Mouse (Mus musculus) MEL (cell line): ENCODE measurements around the gene Pqbp1. TPM values are rescaled to one million over a fixed set of nuclear protein-coding genes. Genes with fewer than 3 reads are reported as not detected.

Experiments
- DNase-seq: peaks from one replicate; pipeline ENCODE4 v3.0.0; 2011; ENCODE audit warnings: low read depth, low spot score
- H3K27ac ChIP-seq: 2 replicates; pipeline ENCODE4 v1.5.1; 2012; ENCODE audit warnings: low read depth, mild to moderate bottlenecking, control low read depth, low read length, moderate library complexity; ENCODE audit not compliant: control insufficient read depth
- H3K27me3 ChIP-seq, 2 experiments: fragments of 150-350 bp in 1 of 2; sonication (generic) in 1 of 2; 2 replicates each; pipeline ENCODE4 v1.6.1; 2012; ENCODE audit warnings: low read length in 2 of 2, mild to moderate bottlenecking in 2 of 2, improper control_type of control experiment in 1 of 2, moderate library complexity in 1 of 2; ENCODE audit not compliant: insufficient read depth in 2 of 2, control insufficient read depth in 1 of 2
- H3K36me3 ChIP-seq, 2 experiments: 2 replicates each; pipeline ENCODE4 v1.6.1; 2012 to 2014; ENCODE audit warnings: low read length in 2 of 2, improper control_type of control experiment in 1 of 2, inconsistent platforms in 1 of 2, mild to moderate bottlenecking in 1 of 2; ENCODE audit not compliant: insufficient read depth in 2 of 2, control insufficient read depth in 1 of 2
- H3K4me1 ChIP-seq, 2 experiments: fragments of 150-350 bp in 1 of 2; sonication (generic) in 1 of 2; 2 replicates each; pipeline ENCODE4 v1.6.1; 2012; ENCODE audit warnings: low read length in 2 of 2, improper control_type of control experiment in 1 of 2, mild to moderate bottlenecking in 1 of 2; ENCODE audit not compliant: insufficient read depth in 2 of 2, control insufficient read depth in 1 of 2
- H3K4me3 ChIP-seq, 2 experiments: fragments of 150-350 bp in 1 of 2; sonication (generic) in 1 of 2; 2 replicates each; pipeline ENCODE4 v1.5.1; 2012; ENCODE audit warnings: low read depth in 2 of 2, low read length in 2 of 2, mild to moderate bottlenecking in 2 of 2, moderate library complexity in 2 of 2, control low read depth in 1 of 2, improper control_type of control experiment in 1 of 2; ENCODE audit not compliant: control insufficient read depth in 1 of 2, insufficient read depth in 1 of 2
- H3K79me2 ChIP-seq: 2 replicates; pipeline ENCODE4 v1.6.1; 2012; ENCODE audit warnings: mild to moderate bottlenecking, low read length, moderate library complexity; ENCODE audit not compliant: control insufficient read depth, poor library complexity, insufficient read depth
- H3K9ac ChIP-seq: 2 replicates; pipeline ENCODE4 v1.6.1; 2012; ENCODE audit warnings: low read depth, mild to moderate bottlenecking, control low read depth, low read length, moderate library complexity; ENCODE audit not compliant: control insufficient read depth, poor library complexity, severe bottlenecking
- H3K9me3 ChIP-seq: fragments of 150-350 bp; sonication (generic); replicated peaks from 2 replicates; pipeline ENCODE4 v1.6.1; 2012; ENCODE audit warnings: mild to moderate bottlenecking, low read length, improper control_type of control experiment, moderate library complexity; ENCODE audit not compliant: insufficient read depth
- BHLHE40 ChIP-seq: IDR thresholded peaks from 2 replicates; pipeline ENCODE4 v1.6.1; 2012; ENCODE audit warnings: low read depth, mild to moderate bottlenecking, inconsistent platforms, low read length, improper control_type of control experiment, borderline replicate concordance
- CHD1 ChIP-seq: IDR thresholded peaks from 2 replicates; pipeline ENCODE4 v1.6.1; 2012; ENCODE audit warnings: low read depth, mild to moderate bottlenecking, inconsistent platforms, low read length, improper control_type of control experiment
- CHD2 ChIP-seq: IDR thresholded peaks from 2 replicates; pipeline ENCODE4 v1.6.1; 2011; ENCODE audit warnings: low read length, improper control_type of control experiment
- CTCF ChIP-seq, 3 experiments: IDR thresholded peaks in 2 of 3; conservative IDR thresholded peaks in 1 of 3; 2 replicates each; pipeline ENCODE4 v1.5.1; 2011 to 2012; ENCODE audit warnings: low read length in 3 of 3, low read depth in 2 of 3, mild to moderate bottlenecking in 2 of 3, improper control_type of control experiment in 1 of 3, inconsistent platforms in 1 of 3, mixed read lengths in 1 of 3, moderate library complexity in 1 of 3; ENCODE audit not compliant: control insufficient read depth in 1 of 3, insufficient read depth in 1 of 3, poor library complexity in 1 of 3, severe bottlenecking in 1 of 3
- E2F4 ChIP-seq: IDR thresholded peaks from 2 replicates; pipeline ENCODE4 v1.6.1; 2011; ENCODE audit warnings: low read depth, low read length, improper control_type of control experiment, borderline replicate concordance
- ELF1 ChIP-seq: IDR thresholded peaks from 2 replicates; pipeline ENCODE4 v1.6.1; 2014; ENCODE audit warnings: low read depth, mild to moderate bottlenecking, inconsistent platforms, low read length, improper control_type of control experiment, moderate library complexity
- EP300 ChIP-seq, 2 experiments: IDR thresholded peaks; 2 replicates each; pipeline ENCODE4 v1.6.1; 2011; ENCODE audit warnings: improper control_type of control experiment in 2 of 2, low read length in 2 of 2, low read depth in 1 of 2, mild to moderate bottlenecking in 1 of 2
- ETS1 ChIP-seq: IDR thresholded peaks from 2 replicates; pipeline ENCODE4 v1.6.1; 2012; ENCODE audit warnings: low read depth, mild to moderate bottlenecking, inconsistent platforms, low read length, improper control_type of control experiment, moderate library complexity
- GABPA ChIP-seq: IDR thresholded peaks from 2 replicates; pipeline ENCODE4 v1.6.1; 2012; ENCODE audit warnings: low read depth, mild to moderate bottlenecking, inconsistent platforms, low read length, improper control_type of control experiment, moderate library complexity
- GATA1 ChIP-seq: IDR thresholded peaks from 2 replicates; pipeline ENCODE4 v1.6.1; 2011; ENCODE audit warnings: low read depth, low read length, improper control_type of control experiment
- HCFC1 ChIP-seq: IDR thresholded peaks from 2 replicates; pipeline ENCODE4 v1.6.1; 2012; ENCODE audit warnings: low read depth, mild to moderate bottlenecking, inconsistent platforms, low read length, improper control_type of control experiment, moderate library complexity
- JUND ChIP-seq: IDR thresholded peaks from 2 replicates; pipeline ENCODE4 v1.6.1; 2011; ENCODE audit warnings: low read depth, mild to moderate bottlenecking, improper control_type of control experiment, low read length
- KAT2A ChIP-seq: conservative IDR thresholded peaks from 2 replicates; pipeline ENCODE4 v1.6.1; 2012; ENCODE audit warnings: low read depth, low read length, improper control_type of control experiment, inconsistent platforms
- MAFK ChIP-seq: IDR thresholded peaks from 2 replicates; pipeline ENCODE4 v1.6.1; 2011; ENCODE audit warnings: low read depth, mild to moderate bottlenecking, low read length, improper control_type of control experiment, borderline replicate concordance
- MAX ChIP-seq: IDR thresholded peaks from 2 replicates; pipeline ENCODE4 v1.6.1; 2011; ENCODE audit warnings: low read length, improper control_type of control experiment
- MAZ ChIP-seq: IDR thresholded peaks from 2 replicates; pipeline ENCODE4 v1.6.1; 2012; ENCODE audit warnings: low read depth, mild to moderate bottlenecking, inconsistent platforms, low read length, improper control_type of control experiment
- MEF2A ChIP-seq: IDR thresholded peaks from 2 replicates; pipeline ENCODE4 v1.6.1; 2014; ENCODE audit warnings: low read depth, mild to moderate bottlenecking, inconsistent platforms, low read length, improper control_type of control experiment; ENCODE audit not compliant: poor library complexity, insufficient replicate concordance, severe bottlenecking; ENCODE audit errors: extremely low read depth
- MXI1 ChIP-seq: IDR thresholded peaks from 2 replicates; pipeline ENCODE4 v1.6.1; 2011; ENCODE audit warnings: mild to moderate bottlenecking, low read depth, low read length, improper control_type of control experiment
- MYB ChIP-seq: IDR thresholded peaks from 2 replicates; pipeline ENCODE4 v1.6.1; 2011; ENCODE audit warnings: mild to moderate bottlenecking, low read depth, low read length, improper control_type of control experiment
- MYC ChIP-seq: IDR thresholded peaks from 2 replicates; pipeline ENCODE4 v1.6.1; 2011; ENCODE audit warnings: low read depth, mild to moderate bottlenecking, low read length, improper control_type of control experiment, moderate library complexity
- NELFE ChIP-seq: IDR thresholded peaks from 2 replicates; pipeline ENCODE4 v1.6.1; 2011; ENCODE audit warnings: low read depth, low read length, improper control_type of control experiment
- NRF1 ChIP-seq: IDR thresholded peaks from 2 replicates; pipeline ENCODE4 v1.6.1; 2014; ENCODE audit warnings: low read depth, mild to moderate bottlenecking, inconsistent platforms, low read length, improper control_type of control experiment, moderate library complexity; ENCODE audit not compliant: poor library complexity, insufficient read depth, severe bottlenecking
- POLR2A ChIP-seq, 2 experiments: IDR thresholded peaks; 2 replicates each; pipeline ENCODE4 v1.6.1; 2011 to 2012; ENCODE audit warnings: low read length in 2 of 2, mild to moderate bottlenecking in 2 of 2, control low read depth in 1 of 2, improper control_type of control experiment in 1 of 2, low read depth in 1 of 2, moderate library complexity in 1 of 2; ENCODE audit not compliant: control insufficient read depth in 1 of 2, insufficient read depth in 1 of 2, poor library complexity in 1 of 2
- POLR2AphosphoS2 ChIP-seq: IDR thresholded peaks from 2 replicates; pipeline ENCODE4 v1.6.1; 2011; ENCODE audit warnings: low read length, improper control_type of control experiment
- POLR2AphosphoS5 ChIP-seq: IDR thresholded peaks from 2 replicates; pipeline ENCODE4 v1.6.1; 2012; ENCODE audit warnings: low read depth, borderline replicate concordance, mild to moderate bottlenecking, inconsistent platforms, low read length, moderate library complexity, mixed read lengths
- RAD21 ChIP-seq: IDR thresholded peaks from 2 replicates; pipeline ENCODE4 v1.6.1; 2011; ENCODE audit warnings: mild to moderate bottlenecking, low read depth, low read length, improper control_type of control experiment
- SIN3A ChIP-seq: IDR thresholded peaks from 2 replicates; pipeline ENCODE4 v1.6.1; 2012; ENCODE audit warnings: low read length, improper control_type of control experiment, inconsistent platforms
- SMC3 ChIP-seq: IDR thresholded peaks from 2 replicates; pipeline ENCODE4 v1.6.1; 2011; ENCODE audit warnings: low read depth, low read length, improper control_type of control experiment
- TAL1 ChIP-seq: IDR thresholded peaks from 2 replicates; pipeline ENCODE4 v1.6.1; 2012; ENCODE audit warnings: mild to moderate bottlenecking, inconsistent platforms, low read length, moderate library complexity, mixed read lengths
- TBP ChIP-seq: IDR thresholded peaks from 2 replicates; pipeline ENCODE4 v1.8.0; 2011; ENCODE audit warnings: low read depth, low read length, improper control_type of control experiment
- TCF12 ChIP-seq: IDR thresholded peaks from 2 replicates; pipeline ENCODE4 v1.6.1; 2014; ENCODE audit warnings: low read depth, mild to moderate bottlenecking, inconsistent platforms, low read length, improper control_type of control experiment, moderate library complexity
- UBTF ChIP-seq: IDR thresholded peaks from 2 replicates; pipeline ENCODE4 v1.6.1; 2012; ENCODE audit warnings: low read depth, mild to moderate bottlenecking, inconsistent platforms, low read length, improper control_type of control experiment, moderate library complexity, borderline replicate concordance; ENCODE audit not compliant: insufficient read depth
- USF1 ChIP-seq: IDR thresholded peaks from 2 replicates; pipeline ENCODE4 v1.6.1; 2014; ENCODE audit warnings: low read depth, mild to moderate bottlenecking, inconsistent platforms, low read length, improper control_type of control experiment, moderate library complexity
- USF2 ChIP-seq, 2 experiments: IDR thresholded peaks; 2 replicates each; pipeline ENCODE4 v1.6.1; 2011 to 2012; ENCODE audit warnings: improper control_type of control experiment in 2 of 2, low read length in 2 of 2, borderline replicate concordance in 1 of 2, inconsistent platforms in 1 of 2, low read depth in 1 of 2, mild to moderate bottlenecking in 1 of 2; ENCODE audit not compliant: insufficient read depth in 1 of 2
- ZC3H11A ChIP-seq: IDR thresholded peaks from 2 replicates; pipeline ENCODE4 v1.6.1; 2012; ENCODE audit warnings: low read depth, mild to moderate bottlenecking, inconsistent platforms, low read length, improper control_type of control experiment
- ZKSCAN1 ChIP-seq: IDR thresholded peaks from 2 replicates; pipeline ENCODE4 v1.6.1; 2012; ENCODE audit warnings: low read depth, mild to moderate bottlenecking, inconsistent platforms, low read length, improper control_type of control experiment, moderate library complexity
- ZNF384 ChIP-seq: IDR thresholded peaks from 2 replicates; pipeline ENCODE4 v1.6.1; 2012; ENCODE audit warnings: low read depth, mild to moderate bottlenecking, inconsistent platforms, low read length, improper control_type of control experiment
- polyA plus RNA-seq, 2 experiments: library from polyadenylated mRNA; stranded (reverse) in 1 of 2; unstranded in 1 of 2; fragments of >175 nt in 1 of 2; fragments of >200 nt in 1 of 2; gene quantifications; 2 replicates each; pipeline versions ENCODE4 v1.2.1 to v1.2.4; 2012; ENCODE audit warnings: low replicate concordance in 2 of 2, low read depth in 1 of 2; ENCODE audit not compliant: insufficient read length in 2 of 2, insufficient read depth in 1 of 2, missing spikeins in 1 of 2
- total RNA-seq: library from RNA; depleted of rRNA; stranded (reverse); fragments of 300-350 nt; gene quantifications from 2 replicates; pipeline ENCODE4 v1.2.3, GENCODE M21; 2012

Pqbp1 gene
- total and polyA plus RNA-seq, 3 experiments: 204 to 283 TPM; not detected in 1

GRCm38 (mm10) chrX:7883841-7884567 is 15.1 kb downstream of the Pqbp1 start, which contains the start of gene Slc35a2:
Slc35a2 (plus strand) TSS chrX:7884028.
- H3K4me3 ChIP-seq: peak within 1 kb of the TSS; percentile 89 to 94
- no peak; the same call in 1 of the 2 replicates for TF ChIP-seq TCF12
- TF ChIP-seq MEF2A: no peak
- TF ChIP-seq ELF1: peak; percentile 86
- no peak for TF ChIP-seq E2F4
- no peak for TF ChIP-seq GATA1
- no peak for TF ChIP-seq MAX
- no peak for TF ChIP-seq CHD1
- TF ChIP-seq MAFK: no peak
- TF ChIP-seq ZNF384: no peak
- TF ChIP-seq POLR2AphosphoS5: no peak
- no peak for TF ChIP-seq TAL1
- peak; percentile 95 for TF ChIP-seq SIN3A
- peak; percentile 73 for TF ChIP-seq POLR2AphosphoS2
- TF ChIP-seq UBTF: no peak
- TF ChIP-seq GABPA: no peak
- no peak for TF ChIP-seq RAD21
- TF ChIP-seq ZKSCAN1: no peak
- TF ChIP-seq TBP: no peak
- TF ChIP-seq MYB: no peak
- TF ChIP-seq KAT2A: no peak
- peak; percentile 83 for TF ChIP-seq HCFC1
- peak; percentile 94 for TF ChIP-seq MXI1
- TF ChIP-seq NELFE: peak; percentile 73
- no peak for TF ChIP-seq MAZ
- TF ChIP-seq NRF1: no peak
- TF ChIP-seq BHLHE40: no peak
- TF ChIP-seq USF2 (IDR thresholded peaks at IDR 0.05; ENCODE audit: borderline replicate concordance in 1 of 2, insufficient read depth in 1 of 2, low read depth in 1 of 2, low read length in 2 of 2): no peak
- TF ChIP-seq EP300 (IDR thresholded peaks at IDR 0.05; ENCODE audit: low read depth in 1 of 2, low read length in 2 of 2): no peak
- TF ChIP-seq JUND: no peak
- TF ChIP-seq MYC: no peak
- no peak for TF ChIP-seq SMC3
- TF ChIP-seq USF1: no peak
- peak; percentile 63 to 78; a peak in 3 of 4 replicates for TF ChIP-seq POLR2A (IDR thresholded peaks at IDR 0.05; ENCODE audit: control insufficient read depth in 1 of 2, insufficient read depth in 1 of 2, low read depth in 1 of 2, low read length in 2 of 2, poor library complexity in 1 of 2)
- no peak for TF ChIP-seq ETS1
- no peak for TF ChIP-seq CHD2
- peak in 1 of 3 experiments; percentile 14; a peak in 1 of 6 replicates for TF ChIP-seq CTCF (IDR thresholded peaks at IDR 0.05 in 2 of 3, conservative IDR thresholded peaks at IDR 0.05 in 1 of 3; ENCODE audit: control insufficient read depth in 1 of 3, insufficient read depth in 1 of 3, low read depth in 2 of 3, low read length in 3 of 3, poor library complexity in 1 of 3, severe bottlenecking in 1 of 3)
- no peak for TF ChIP-seq ZC3H11A

More at GRCm38 (mm10) chrX:7883841-7884567, 15.1 kb downstream of the Pqbp1 start, which contains the start of gene Slc35a2:
- Histone ChIP-seq H3K27ac (peak within 1 kb of the TSS; percentile 78), H3K9me3 (no peaks in the 10 kb centered on the region), H3K4me1 (peaks cover 5 to 11% of the 10 kb centered on the region in 2 experiments), H3K9ac (peak within 1 kb of the TSS; percentile 80), H3K27me3 (no peaks in the 10 kb centered on the region), H3K36me3 (peaks cover 3 to 8% of the 10 kb centered on the region in 2 experiments; a peak in 3 of 4 replicates), H3K79me2 (peaks cover 8% of the 10 kb centered on the region)
- DNase-seq: peak; percentile 93
